13 mouse cellular contexts compared by ENCODE assay signal in the genomic region with DNA sequence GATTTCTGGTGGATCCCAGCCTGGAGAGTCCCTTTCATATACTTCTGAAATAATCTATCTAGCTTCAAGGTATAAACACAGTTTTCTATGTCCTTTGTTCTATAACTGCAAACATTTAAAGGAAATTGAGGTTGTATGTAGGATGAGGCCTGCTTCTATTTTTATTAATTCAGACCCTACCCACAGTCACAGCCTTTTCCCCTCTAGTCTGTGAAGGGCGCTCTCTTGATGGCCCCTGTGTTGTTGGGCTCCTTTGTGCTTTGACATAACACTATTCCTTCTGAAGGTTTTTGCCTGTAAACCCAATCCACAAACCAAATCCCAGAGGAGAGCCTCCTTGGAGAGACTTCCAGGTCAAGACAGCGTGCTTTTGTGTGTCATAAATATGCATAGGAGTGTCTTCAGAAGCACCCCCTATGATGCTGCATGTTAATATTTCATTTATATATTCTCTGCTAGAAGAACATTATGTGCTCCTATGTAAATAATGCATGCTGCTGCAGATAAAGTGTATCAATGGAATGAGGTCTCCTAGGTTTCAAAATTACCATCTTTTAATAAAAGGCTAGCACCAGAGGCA.
DNase-seq lines count a peak whose midpoint lies in the region; ATAC-seq lines count a peak whose summit lies in the region.
"Had no signal": no experiment of that assay in that cellular context is flagged by ENCODE, and none has a peak within 500 bp of the region (broad histone marks: within the 10 kb centered on the region; RNA-seq: fewer than 3 reads in every experiment).

No protein-coding gene starts in this region.

- no peaks in the 10 kb centered on the region for H3K9me3 ChIP-seq in heart, embryonic 16.5 days (replicated peaks; ENCODE audit: control insufficient read depth, low read length)
- no peaks in the 10 kb centered on the region for H3K9me3 ChIP-seq in lung, embryonic 15.5 days
- H3K9me3 ChIP-seq in midbrain, embryonic 10.5 days (replicated peaks) = no peaks in the 10 kb centered on the region
- no peaks in the 10 kb centered on the region for H3K9me3 ChIP-seq in neural tube, embryonic 15.5 days (replicated peaks)
- H3K9me3 ChIP-seq: G1E had no signal

- no peak for ATAC-seq in heart, embryonic 16.5 days (replicated peaks; ENCODE audit: extremely low read depth, insufficient read depth, low FRiP score)
- ATAC-seq in lung, embryonic 15.5 days (ENCODE audit: borderline replicate concordance, extremely low read depth, low FRiP score, low TSS enrichment) = no peak
- no peak for ATAC-seq in neural tube, embryonic 15.5 days (ENCODE audit: low FRiP score)

- peak overlapping the region; percentile 63 for H3K27ac ChIP-seq in heart, embryonic 16.5 days (ENCODE audit: low read length)
- H3K27ac ChIP-seq in lung, embryonic 15.5 days = peak overlapping the region; percentile 53
- peak overlapping the region; percentile 38; the same call in 1 of the 2 replicates for H3K27ac ChIP-seq in midbrain, embryonic 10.5 days (replicated peaks)
- H3K27ac ChIP-seq in neural tube, embryonic 15.5 days (replicated peaks) = peak overlapping the region; percentile 56
- H3K27ac ChIP-seq: liver, embryonic 14.5 days had no signal

- H3K27me3 ChIP-seq in heart, embryonic 16.5 days (ENCODE audit: control insufficient read depth, insufficient read depth, low read length) = no peaks in the 10 kb centered on the region
- H3K27me3 ChIP-seq in lung, embryonic 15.5 days = no peaks in the 10 kb centered on the region
- no peaks in the 10 kb centered on the region for H3K27me3 ChIP-seq in midbrain, embryonic 10.5 days (ENCODE audit: low read depth, poor library complexity, severe bottlenecking)
- H3K27me3 ChIP-seq in neural tube, embryonic 15.5 days (replicated peaks) = no peaks in the 10 kb centered on the region

- intact Hi-C loops in heart, postnatal 10 days (cut with DNase I) = loop anchor here (5.0 kb wide), 1 partner anchor 41 kb away; no protein-coding TSS in a partner anchor

- H3K4me1 ChIP-seq in heart, embryonic 16.5 days (ENCODE audit: control insufficient read depth, insufficient read depth, low read length) = no peaks in the 10 kb centered on the region
- no peaks in the 10 kb centered on the region for H3K4me1 ChIP-seq in lung, embryonic 15.5 days
- H3K4me1 ChIP-seq in midbrain, embryonic 10.5 days = no peaks in the 10 kb centered on the region
- H3K4me1 ChIP-seq in neural tube, embryonic 15.5 days = no peaks in the 10 kb centered on the region

- no peak overlapping the region for H3K4me2 ChIP-seq in heart, embryonic 16.5 days (ENCODE audit: low read depth, low read length)
- no peak overlapping the region for H3K4me2 ChIP-seq in lung, embryonic 15.5 days
- H3K4me2 ChIP-seq in neural tube, embryonic 15.5 days = no peak overlapping the region

- no peaks in the 10 kb centered on the region for H3K36me3 ChIP-seq in heart, embryonic 16.5 days (ENCODE audit: control insufficient read depth, insufficient read depth)
- H3K36me3 ChIP-seq in lung, embryonic 15.5 days = no peaks in the 10 kb centered on the region
- H3K36me3 ChIP-seq in midbrain, embryonic 10.5 days = no peaks in the 10 kb centered on the region
- no peaks in the 10 kb centered on the region for H3K36me3 ChIP-seq in neural tube, embryonic 15.5 days
- H3K36me3 ChIP-seq: G1E had no signal

- H3K4me3 ChIP-seq in heart, embryonic 16.5 days (ENCODE audit: low read length) = no peak overlapping the region
- no peak overlapping the region for H3K4me3 ChIP-seq in lung, embryonic 15.5 days
- H3K4me3 ChIP-seq in midbrain, embryonic 10.5 days = no peak overlapping the region
- H3K4me3 ChIP-seq in neural tube, embryonic 15.5 days (replicated peaks) = no peak overlapping the region

- no peak for DNase-seq in heart, postnatal 10 days
- no peak for DNase-seq in lung, postnatal 10 days
- no peak for DNase-seq in midbrain, embryonic 10.5 days (ENCODE audit: low spot score)
- no peak for DNase-seq in cerebellum, adult 18-20 months
- DNase-seq in cerebellum, adult 9-11 months = no peak
- DNase-seq: cerebellum, postnatal 25 days; kidney, postnatal 10 days; right cerebral cortex, postnatal 25 days had no signal

- 83% methylated on average over 2 of the region's 2 CpGs for WGBS in heart, embryonic 16.5 days
- 73% methylated on average over 2 of the region's 2 CpGs for WGBS in lung, embryonic 15.5 days
- 85% methylated on average over 2 of the region's 2 CpGs for WGBS in midbrain, embryonic 10.5 days
- 73% methylated on average over 2 of the region's 2 CpGs for WGBS in neural tube, embryonic 15.5 days

- no peak overlapping the region for H3K9ac ChIP-seq in heart, embryonic 16.5 days (ENCODE audit: low read length)
- no peak overlapping the region for H3K9ac ChIP-seq in lung, embryonic 15.5 days
- H3K9ac ChIP-seq in neural tube, embryonic 15.5 days (replicated peaks) = no peak overlapping the region
- H3K9ac ChIP-seq: liver, embryonic 14.5 days had no signal
